Mouse (Mus musculus) CH12.LX (cell line): Measurements from ENCODE around the gene Sstr3. TPM values are rescaled to one million over a fixed set of nuclear protein-coding genes. Genes with fewer than 3 reads are reported as not detected.

Experiments used
- DNase-seq: peaks from one replicate; pipeline ENCODE4 v3.0.0-alpha.2; 2013; ENCODE audit errors: extremely low read depth
- H3K27ac ChIP-seq: 2 replicates; pipeline ENCODE4 v1.5.1; 2012; ENCODE audit warnings: low read depth, mild to moderate bottlenecking, control low read depth, moderate library complexity; ENCODE audit not compliant: insufficient read depth
- H3K27me3 ChIP-seq: replicated peaks from 2 replicates; pipeline ENCODE3; 2012; ENCODE audit warnings: inconsistent platforms
- H3K36me3 ChIP-seq, 2 experiments: replicated peaks in 1 of 2; 2 replicates each; pipeline versions ENCODE3 to v1.6.1; 2012; ENCODE audit warnings: inconsistent platforms in 1 of 2, low read length in 1 of 2, mild to moderate bottlenecking in 1 of 2, mixed read lengths in 1 of 2, moderate library complexity in 1 of 2; ENCODE audit not compliant: control insufficient read depth in 1 of 2, insufficient read depth in 1 of 2
- H3K4me1 ChIP-seq, 2 experiments: 2 replicates each; pipeline ENCODE4 v1.6.1; 2012; ENCODE audit warnings: inconsistent platforms in 1 of 2, moderate library complexity in 1 of 2; ENCODE audit not compliant: insufficient read depth in 2 of 2, control insufficient read depth in 1 of 2
- H3K4me2 ChIP-seq: 2 replicates; pipeline ENCODE4 v1.6.1; 2012; ENCODE audit warnings: low read depth, mild to moderate bottlenecking, control low read depth; ENCODE audit not compliant: poor library complexity, insufficient read depth, severe bottlenecking
- H3K4me3 ChIP-seq, 3 experiments: fragments of 150-350 bp in 1 of 3; sonication (generic) in 1 of 3; replicated peaks in 1 of 3; 2 replicates each; pipeline versions ENCODE3 to v1.5.1; 2011 to 2012; ENCODE audit warnings: low read depth in 2 of 3, low read length in 2 of 3, mild to moderate bottlenecking in 2 of 3, moderate library complexity in 2 of 3, control low read depth in 1 of 3, improper control_type of control experiment in 1 of 3, inconsistent platforms in 1 of 3, mixed read lengths in 1 of 3; ENCODE audit not compliant: poor library complexity in 1 of 3
- H3K79me2 ChIP-seq: replicated peaks from 2 replicates; pipeline ENCODE4 v1.6.1; 2012; ENCODE audit warnings: mild to moderate bottlenecking, moderate library complexity; ENCODE audit not compliant: control insufficient read depth, poor library complexity, insufficient read depth, severe bottlenecking; ENCODE audit errors: extremely low read depth
- H3K9ac ChIP-seq: 2 replicates; pipeline ENCODE4 v1.6.1; 2012; ENCODE audit warnings: low read depth, mild to moderate bottlenecking, control low read depth, moderate library complexity; ENCODE audit not compliant: insufficient read depth
- H3K9me3 ChIP-seq: replicated peaks from 2 replicates; pipeline ENCODE3; 2012; ENCODE audit warnings: low read length, inconsistent platforms, mixed read lengths
- CTCF ChIP-seq, 2 experiments: IDR thresholded peaks in 1 of 2; conservative IDR thresholded peaks in 1 of 2; 2 replicates each; pipeline ENCODE4 v1.5.1; 2011 to 2012; ENCODE audit warnings: low read depth in 2 of 2, low read length in 2 of 2, improper control_type of control experiment in 1 of 2, inconsistent platforms in 1 of 2, mild to moderate bottlenecking in 1 of 2, moderate library complexity in 1 of 2
- GABPA ChIP-seq: IDR thresholded peaks from 2 replicates; pipeline ENCODE4 v1.6.1; 2012; ENCODE audit warnings: low read depth, low read length, improper control_type of control experiment, inconsistent platforms; ENCODE audit not compliant: insufficient replicate concordance
- HCFC1 ChIP-seq: IDR thresholded peaks from 2 replicates; pipeline ENCODE4 v1.6.1; 2012; ENCODE audit warnings: low read depth, mild to moderate bottlenecking, inconsistent platforms, low read length, improper control_type of control experiment
- KAT2A ChIP-seq: IDR thresholded peaks from 2 replicates; pipeline ENCODE4 v1.6.1; 2012; ENCODE audit warnings: low read length, improper control_type of control experiment, inconsistent platforms; ENCODE audit not compliant: insufficient replicate concordance
- MAFK ChIP-seq: IDR thresholded peaks from 2 replicates; pipeline ENCODE4 v1.6.1; 2011; ENCODE audit warnings: low read length, improper control_type of control experiment; ENCODE audit not compliant: insufficient replicate concordance
- MAZ ChIP-seq: IDR thresholded peaks from 2 replicates; pipeline ENCODE4 v1.6.1; 2012; ENCODE audit warnings: low read depth, mild to moderate bottlenecking, inconsistent platforms, low read length, improper control_type of control experiment, moderate library complexity
- MXI1 ChIP-seq: IDR thresholded peaks from 2 replicates; pipeline ENCODE4 v1.6.1; 2011; ENCODE audit warnings: mild to moderate bottlenecking, low read depth, low read length, improper control_type of control experiment
- PAX5 ChIP-seq: IDR thresholded peaks from 2 replicates; pipeline ENCODE4 v1.6.1; 2012; ENCODE audit warnings: low read length, inconsistent platforms, mixed read lengths
- POLR2A ChIP-seq: IDR thresholded peaks from 2 replicates; pipeline ENCODE4 v1.6.1; 2011; ENCODE audit warnings: low read depth, mild to moderate bottlenecking, improper control_type of control experiment, low read length
- TCF12 ChIP-seq: IDR thresholded peaks from 2 replicates; pipeline ENCODE4 v1.6.1; 2014; ENCODE audit warnings: low read depth, mild to moderate bottlenecking, inconsistent platforms, low read length, improper control_type of control experiment
- dilution Hi-C: fragments of 300-500 bp; cut with MboI; formaldehyde crosslinking; loops from 2 replicates; pipeline ENCODE4 v1.14.3; 2020; ENCODE audit warnings: low sequenced_read_pairs; ENCODE audit not compliant: extremely low pct_unique_long_range_greater_than_20kb, extremely low pct_ligation_motif_present
- in situ Hi-C: fragments of 300-500 bp; cut with MboI; formaldehyde crosslinking; loops from 3 replicates; pipeline ENCODE4 v1.14.3; 2019; ENCODE audit warnings: low sequenced_read_pairs, low pct_ligation_motif_present, low pct_unique_long_range_greater_than_20kb, mixed read lengths
- polyA plus RNA-seq: library from polyadenylated mRNA; unstranded; fragments of >175 nt; gene quantifications from 2 replicates; pipeline ENCODE4 v1.2.1, GENCODE M21; 2012; ENCODE audit warnings: low read depth; ENCODE audit not compliant: insufficient read length
- total RNA-seq, 2 experiments: library from RNA; depleted of rRNA; stranded (reverse); fragments of 300-350 nt in 1 of 2; fragments of >200 nt in 1 of 2; gene quantifications; 2 replicates each; pipeline ENCODE4 v1.2.3; 2012 to 2014

Gene Sstr3
- total and polyA plus RNA-seq, 3 experiments, result 0.36 TPM; not detected in 2

DNA sequence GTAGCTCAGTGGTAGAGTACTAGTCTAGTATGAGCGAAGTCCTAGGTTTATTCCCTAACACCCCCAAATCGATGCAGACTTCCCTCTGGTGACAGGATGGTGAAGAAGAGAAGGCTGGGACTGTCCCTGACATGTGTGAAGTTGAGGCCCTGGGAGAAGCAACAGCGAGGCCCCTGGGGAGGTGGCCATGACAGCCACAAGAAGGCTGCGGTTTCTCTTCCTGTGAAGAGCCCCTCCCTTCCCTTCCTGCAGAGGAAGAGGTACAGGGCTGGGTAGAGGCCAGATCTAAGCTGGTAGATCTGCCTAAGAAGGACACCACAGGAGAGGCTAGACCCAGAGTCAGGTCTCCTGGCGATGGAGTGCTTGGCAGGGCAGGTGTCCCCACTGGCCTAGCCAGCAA, 19.5 kb upstream of the Sstr3 start (continued):
- TF ChIP-seq KAT2A, result peak; percentile 74; the same call in 1 of the 2 replicates
- no peak for TF ChIP-seq GABPA
- peak; percentile 86 for TF ChIP-seq TCF12
- TF ChIP-seq PAX5, result no peak
- TF ChIP-seq MAZ, result peak; percentile 97
- TF ChIP-seq MAFK, result peak; percentile 12; the same call in 1 of the 2 replicates

DNA sequence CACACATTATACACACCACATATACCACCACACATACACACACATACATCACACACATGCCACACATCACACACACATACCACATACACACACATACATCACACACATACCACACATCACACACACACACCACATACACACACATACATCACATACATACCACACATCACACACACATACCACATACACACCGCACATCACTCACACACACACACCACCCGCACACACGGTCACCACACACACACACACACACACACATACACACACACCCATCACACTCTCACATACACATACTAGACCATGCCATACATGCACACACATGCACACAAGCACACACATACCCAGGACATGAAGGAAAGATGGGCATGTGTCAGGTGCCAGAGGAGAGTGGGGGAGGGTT, 18.9 kb upstream of the Sstr3 start:
- TF ChIP-seq CTCF (conservative IDR thresholded peaks at IDR 0.05 in 1 of 2, IDR thresholded peaks at IDR 0.05 in 1 of 2; ENCODE audit: low read depth in 2 of 2, low read length in 2 of 2), result no peak
- TF ChIP-seq MAFK, result no peak
- TF ChIP-seq MXI1, result no peak
- TF ChIP-seq HCFC1, result no peak
- dilution Hi-C loops, result no loop called here
- no peaks in the 10 kb centered on the region for H3K9me3 ChIP-seq
- H3K4me1 ChIP-seq, result peaks cover 50 to 97% of the 10 kb centered on the region in 2 experiments
- H3K4me2 ChIP-seq, result peak overlapping the region; percentile 60; the same call in 1 of the 2 replicates
- peak overlapping the region; percentile 95 for H3K27ac ChIP-seq
- H3K36me3 ChIP-seq, result peaks cover 74 to 82% of the 10 kb centered on the region in 2 experiments
- DNase-seq, result no peak
- no peak overlapping the region for H3K9ac ChIP-seq
- H3K4me3 ChIP-seq, result peak overlapping the region in 1 of 3 experiments; percentile 65
- in situ Hi-C loops, result no loop called here
- no peaks in the 10 kb centered on the region for H3K27me3 ChIP-seq
- H3K79me2 ChIP-seq, result peaks cover 11% of the 10 kb centered on the region

DNA sequence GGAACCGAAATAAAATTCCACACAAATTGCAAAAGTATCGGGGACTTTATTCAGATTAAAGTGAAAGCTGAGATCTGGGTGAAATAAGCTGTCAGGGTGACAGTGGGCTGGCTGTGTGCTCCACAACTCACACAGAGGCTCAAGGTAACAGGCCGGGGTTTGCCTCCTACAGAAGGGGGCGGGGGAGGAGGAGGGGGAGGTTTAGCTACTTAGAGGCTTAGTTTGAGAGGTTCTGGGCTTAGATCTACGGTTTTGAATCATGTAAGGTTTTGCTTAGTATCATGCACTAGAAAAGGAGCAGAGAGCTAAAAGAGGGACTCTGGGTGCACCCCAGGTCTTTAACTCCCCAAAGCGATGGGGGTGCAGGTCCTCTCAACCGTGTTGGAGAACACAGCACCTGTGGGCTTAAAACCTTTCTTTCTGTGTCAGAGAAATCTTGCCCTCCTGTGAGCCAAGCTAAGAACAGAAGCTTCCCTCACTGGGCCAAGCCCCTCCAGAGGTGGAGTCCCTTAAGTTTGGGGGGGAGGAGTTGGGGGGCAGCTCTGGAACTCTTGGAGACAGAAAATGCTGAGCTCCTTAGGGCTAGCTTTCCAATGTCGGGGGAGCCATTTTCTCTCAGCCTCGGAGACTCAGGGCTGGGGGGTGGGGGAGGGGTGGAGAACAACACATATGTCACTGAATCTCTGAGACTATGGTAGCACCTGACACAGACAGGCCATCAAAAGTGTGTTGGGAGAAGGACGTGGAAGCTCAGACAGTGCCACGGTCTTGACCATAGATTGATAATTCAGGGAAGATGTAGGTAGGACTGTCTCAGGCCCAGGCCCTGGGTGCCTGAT, 14.9 kb upstream of the Sstr3 start:
- dilution Hi-C loops, result no loop called here
- H3K36me3 ChIP-seq, result peaks cover 38 to 43% of the 10 kb centered on the region in 2 experiments
- no peak overlapping the region for H3K27ac ChIP-seq
- in situ Hi-C loops, result no loop called here
- H3K9me3 ChIP-seq, result no peaks in the 10 kb centered on the region
- no peak overlapping the region for H3K4me3 ChIP-seq
- no peaks in the 10 kb centered on the region for H3K27me3 ChIP-seq
- no peak for DNase-seq
- H3K4me1 ChIP-seq, result peaks cover 19 to 76% of the 10 kb centered on the region in 2 experiments
- H3K9ac ChIP-seq, result no peak overlapping the region
- TF ChIP-seq POLR2A, result peak; percentile 18
- no peak for TF ChIP-seq MAFK
- H3K4me2 ChIP-seq, result no peak overlapping the region
- H3K79me2 ChIP-seq, result no peaks in the 10 kb centered on the region; the same call in 1 of the 2 replicates
